Mouse (Mus musculus) megakaryocyte, embryonic 14.5 days (primary cell): Measurements from ENCODE around the gene H2afy2. TPM values are rescaled to one million over a fixed set of nuclear protein-coding genes. Genes with fewer than 3 reads are reported as not detected.

Source experiments
- H3K27me3 ChIP-seq: replicated peaks from 2 replicates; pipeline ENCODE3; 2012; ENCODE audit warnings: inconsistent platforms
- H3K36me3 ChIP-seq: replicated peaks from 2 replicates; pipeline ENCODE3; 2012; ENCODE audit warnings: low read length, inconsistent platforms, mixed read lengths
- H3K4me1 ChIP-seq: 2 replicates; pipeline ENCODE4 v1.6.1; 2012; ENCODE audit warnings: inconsistent platforms
- H3K4me3 ChIP-seq: replicated peaks from 2 replicates; pipeline ENCODE3; 2012; ENCODE audit warnings: moderate library complexity, mild to moderate bottlenecking, inconsistent platforms
- H3K9me3 ChIP-seq: 2 replicates; pipeline ENCODE4 v1.6.1; 2012; ENCODE audit warnings: inconsistent platforms
- FLI1 ChIP-seq: IDR thresholded peaks from 2 replicates; pipeline ENCODE4 v1.6.1; 2012; ENCODE audit warnings: low read length, inconsistent platforms, mixed read lengths
- GATA1 ChIP-seq: IDR thresholded peaks from 3 replicates; pipeline ENCODE4 v1.6.1; 2012; ENCODE audit warnings: mixed read lengths, low read length, inconsistent platforms, borderline replicate concordance
- polyA plus RNA-seq: library from polyadenylated mRNA; stranded (reverse); fragments of >175 nt; gene quantifications from 2 replicates; pipeline ENCODE4 v1.2.3, GENCODE M21; 2012; ENCODE audit warnings: low replicate concordance; ENCODE audit not compliant: insufficient read depth

The H2afy2 gene
- polyA plus RNA-seq, 1 experiment: 0.83 TPM

GRCm38 (mm10) chr10:61753071-61753470, 30.9 kb downstream of the H2afy2 start:
- Histone ChIP-seq H3K36me3 (no peaks in the 10 kb centered on the region), H3K9me3 (no peaks in the 10 kb centered on the region), H3K4me3 (no peak overlapping the region), H3K4me1 (no peaks in the 10 kb centered on the region), H3K27me3 (peaks cover 3% of the 10 kb centered on the region)
- no peak for TF ChIP-seq GATA1
- no peak for TF ChIP-seq FLI1

- TF ChIP-seq GATA1: no peak
- no peak for TF ChIP-seq FLI1
- Histone ChIP-seq H3K36me3 (no peaks in the 10 kb centered on the region), H3K9me3 (no peaks in the 10 kb centered on the region), H3K4me1 (no peaks in the 10 kb centered on the region), H3K4me3 (no peak overlapping the region), H3K27me3 (peaks cover 8% of the 10 kb centered on the region)
Observed at GRCm38 (mm10) chr10:61751534-61752219, 32.3 kb downstream of the H2afy2 start.

- peaks cover 4% of the 10 kb centered on the region for H3K9me3 ChIP-seq
- H3K4me3 ChIP-seq: no peak overlapping the region
- peaks cover 11% of the 10 kb centered on the region for H3K4me1 ChIP-seq
- no peak for TF ChIP-seq FLI1
- TF ChIP-seq GATA1: no peak
- H3K36me3 ChIP-seq: no peaks in the 10 kb centered on the region
- H3K27me3 ChIP-seq: peaks cover 10% of the 10 kb centered on the region
Observed at GRCm38 (mm10) chr10:61750014-61750413, 33.9 kb downstream of the H2afy2 start.

GRCm38 (mm10) chr10:61747302-61747701, 36.6 kb downstream of the H2afy2 start:
- H3K4me1 ChIP-seq: peaks cover 11% of the 10 kb centered on the region

GRCm38 (mm10) chr10:61745133-61745532, 38.8 kb downstream of the H2afy2 start:
- Histone ChIP-seq H3K36me3 (no peaks in the 10 kb centered on the region), H3K9me3 (peaks cover 19% of the 10 kb centered on the region), H3K4me1 (peaks cover 11% of the 10 kb centered on the region), H3K4me3 (no peak overlapping the region), H3K27me3 (peaks cover 14% of the 10 kb centered on the region)
- no peak for TF ChIP-seq GATA1
- TF ChIP-seq FLI1: no peak

More at GRCm38 (mm10) chr10:61747302-61747701, 36.6 kb downstream of the H2afy2 start:
- Histone ChIP-seq H3K27me3 (peaks cover 15% of the 10 kb centered on the region), H3K9me3 (peaks cover 19% of the 10 kb centered on the region), H3K36me3 (no peaks in the 10 kb centered on the region), H3K4me3 (no peak overlapping the region)
- TF ChIP-seq FLI1 (no peak), GATA1 (no peak)

- no peak for TF ChIP-seq FLI1
- TF ChIP-seq GATA1: no peak
- Histone ChIP-seq H3K27me3 (peaks cover 21% of the 10 kb centered on the region), H3K36me3 (no peaks in the 10 kb centered on the region)
Observed at GRCm38 (mm10) chr10:61742336-61742735, 41.6 kb downstream of the H2afy2 start.

GRCm38 (mm10) chr10:61741873-61742272, 42.1 kb downstream of the H2afy2 start:
- peaks cover 19% of the 10 kb centered on the region for H3K27me3 ChIP-seq
- H3K4me3 ChIP-seq: no peak overlapping the region
- H3K36me3 ChIP-seq: no peaks in the 10 kb centered on the region
- H3K9me3 ChIP-seq: peaks cover 19% of the 10 kb centered on the region
- H3K4me1 ChIP-seq: peaks cover 11% of the 10 kb centered on the region
- no peak for TF ChIP-seq GATA1
- TF ChIP-seq FLI1: no peak

More at GRCm38 (mm10) chr10:61742336-61742735, 41.6 kb downstream of the H2afy2 start:
- Histone ChIP-seq H3K4me3 (no peak overlapping the region), H3K9me3 (peaks cover 19% of the 10 kb centered on the region), H3K4me1 (peaks cover 11% of the 10 kb centered on the region)

- no peaks in the 10 kb centered on the region for H3K36me3 ChIP-seq
Observed at GRCm38 (mm10) chr10:61741306-61741705, 42.6 kb downstream of the H2afy2 start.

GRCm38 (mm10) chr10:61738126-61738525, 45.8 kb downstream of the H2afy2 start:
- H3K4me3 ChIP-seq: no peak overlapping the region
- no peaks in the 10 kb centered on the region for H3K36me3 ChIP-seq
- H3K9me3 ChIP-seq: no peaks in the 10 kb centered on the region
- no peak for TF ChIP-seq GATA1
- TF ChIP-seq FLI1: no peak
- H3K27me3 ChIP-seq: peaks cover 22% of the 10 kb centered on the region
- no peaks in the 10 kb centered on the region for H3K4me1 ChIP-seq

More at GRCm38 (mm10) chr10:61741306-61741705, 42.6 kb downstream of the H2afy2 start:
- TF ChIP-seq GATA1 (no peak), FLI1 (no peak)
- peaks cover 11% of the 10 kb centered on the region for H3K4me1 ChIP-seq
- peaks cover 21% of the 10 kb centered on the region for H3K27me3 ChIP-seq
- peaks cover 19% of the 10 kb centered on the region for H3K9me3 ChIP-seq
- H3K4me3 ChIP-seq: no peak overlapping the region

- H3K36me3 ChIP-seq: no peaks in the 10 kb centered on the region
- H3K4me1 ChIP-seq: no peaks in the 10 kb centered on the region
- peaks cover 22% of the 10 kb centered on the region for H3K27me3 ChIP-seq
- no peak overlapping the region for H3K4me3 ChIP-seq
- no peaks in the 10 kb centered on the region for H3K9me3 ChIP-seq
- TF ChIP-seq FLI1 (no peak), GATA1 (no peak)
Observed at GRCm38 (mm10) chr10:61737537-61737936, 46.4 kb downstream of the H2afy2 start.

- Histone ChIP-seq H3K4me3 (no peak overlapping the region), H3K27me3 (peaks cover 18% of the 10 kb centered on the region), H3K4me1 (peaks cover 4% of the 10 kb centered on the region; the same call in 1 of the 2 replicates), H3K36me3 (no peaks in the 10 kb centered on the region), H3K9me3 (no peaks in the 10 kb centered on the region)
- TF ChIP-seq FLI1 (no peak), GATA1 (no peak)
Observed at GRCm38 (mm10) chr10:61736671-61737078, 47.3 kb downstream of the H2afy2 start.
